Mouse (Mus musculus) liver, postnatal 0 days (tissue): ENCODE results near the gene Zg16. TPM values are rescaled to one million over a fixed set of nuclear protein-coding genes. Genes with fewer than 3 reads are reported as not detected.

Source experiments
- ATAC-seq: fragments of 200-750 bp; cut with Nextera tagmentation; 2 replicates; pipeline ENCODE4 v1.8.0; 2017; ENCODE audit warnings: mild to moderate bottlenecking, moderate library complexity
- DNase-seq: peaks from one replicate; pipeline ENCODE4 v3.0.0-alpha.2; 2016
- H3K27ac ChIP-seq: fragments of 300-500 bp; sonication (generic); 2 replicates; pipeline ENCODE4 v1.5.1; 2014; ENCODE audit warnings: antibody characterized with exemption, moderate library complexity, mild to moderate bottlenecking, low read depth
- H3K27me3 ChIP-seq: fragments of 300-500 bp; sonication (generic); 2 replicates; pipeline ENCODE4 v1.6.1; 2014; ENCODE audit warnings: low read length, control low read depth, mixed read lengths; ENCODE audit not compliant: insufficient read depth
- H3K36me3 ChIP-seq: fragments of 300-500 bp; sonication (generic); replicated peaks from 2 replicates; pipeline ENCODE4 v1.6.1; 2014; ENCODE audit warnings: mild to moderate bottlenecking, control low read depth, low read length, moderate library complexity, mixed read lengths; ENCODE audit not compliant: insufficient read depth
- H3K4me1 ChIP-seq: fragments of 300-500 bp; sonication (generic); 2 replicates; pipeline ENCODE4 v1.6.1; 2014; ENCODE audit warnings: antibody characterized with exemption, mild to moderate bottlenecking, control low read depth; ENCODE audit not compliant: insufficient read depth
- H3K4me2 ChIP-seq: fragments of 300-500 bp; sonication (generic); 2 replicates; pipeline ENCODE4 v1.6.1; 2014; ENCODE audit warnings: low read depth, mild to moderate bottlenecking, low read length, moderate library complexity, mixed read lengths
- H3K4me3 ChIP-seq: fragments of 300-500 bp; sonication (generic); 2 replicates; pipeline ENCODE4 v1.5.1; 2014; ENCODE audit warnings: low read depth, low read length
- H3K9ac ChIP-seq: fragments of 300-500 bp; sonication (generic); replicated peaks from 2 replicates; pipeline ENCODE4 v1.6.1; 2014; ENCODE audit warnings: mild to moderate bottlenecking, moderate library complexity
- H3K9me3 ChIP-seq: fragments of 300-500 bp; sonication (generic); 2 replicates; pipeline ENCODE4 v1.6.1; 2016; ENCODE audit warnings: mild to moderate bottlenecking, control low read depth, low read length, mixed read lengths
- CTCF ChIP-seq: sonication (generic); IDR thresholded peaks from 2 replicates; pipeline ENCODE4 v1.5.1; 2016; ENCODE audit warnings: antibody characterized with exemption, low read depth
- EP300 ChIP-seq: IDR thresholded peaks from 2 replicates; pipeline ENCODE4 v1.6.1; 2016; ENCODE audit warnings: antibody characterized with exemption, low read depth, mild to moderate bottlenecking
- WGBS: fragments of 180-500 bp; shearing (Covaris S2); extraction: QIAGEN DNeasy Blood & Tissue Kit; methylation state at CpG from one replicate; pipeline ENCODE4 v1.1.7; 2014; ENCODE audit not compliant: insufficient replicate concordance; 5-methylcytosine and 5-hydroxymethylcytosine counted together
- polyA plus RNA-seq: library from polyadenylated mRNA; unstranded; fragments of >200 nt; fragmentation: Nextera tagmentation; extraction: Ambion mirVana; gene quantifications from 2 replicates; pipeline ENCODE4 v1.2.1, GENCODE M21; 2015

Zg16 gene
- polyA plus RNA-seq, 1 experiment from 2014 or later: 0.59 TPM

GRCm38 (mm10) chr7:127013385-127013784 lies 73.7 kb downstream of the Zg16 start:
- WGBS: 88% methylated on average over 6 of the region's 6 CpGs
- Histone ChIP-seq H3K9me3 (no peaks in the 10 kb centered on the region), H3K4me2 (peak overlapping the region; percentile 84), H3K27me3 (no peaks in the 10 kb centered on the region), H3K4me3 (peak overlapping the region; percentile 70), H3K27ac (no peak overlapping the region), H3K4me1 (peaks cover 48% of the 10 kb centered on the region), H3K9ac (peak overlapping the region; percentile 73), H3K36me3 (peaks cover 8% of the 10 kb centered on the region; the same call in 1 of the 2 replicates)
- ATAC-seq (no peak), DNase-seq (no peak)
- TF ChIP-seq CTCF (no peak), EP300 (no peak)

GRCm38 (mm10) chr7:127012845-127013244 lies 74.3 kb downstream of the Zg16 start:
- Histone ChIP-seq H3K27me3 (no peaks in the 10 kb centered on the region), H3K27ac (no peak overlapping the region), H3K4me1 (peaks cover 52% of the 10 kb centered on the region), H3K9ac (no peak overlapping the region), H3K9me3 (no peaks in the 10 kb centered on the region), H3K4me2 (no peak overlapping the region), H3K36me3 (peaks cover 8% of the 10 kb centered on the region; the same call in 1 of the 2 replicates), H3K4me3 (no peak overlapping the region)
- no peak for DNase-seq
- no peak for TF ChIP-seq CTCF
- TF ChIP-seq EP300: no peak
- ATAC-seq: no peak
- 86% methylated on average over 10 of the region's 10 CpGs for WGBS

- 87% methylated on average over 6 of the region's 6 CpGs for WGBS
- no peak for ATAC-seq
- no peak overlapping the region for H3K27ac ChIP-seq
Observed at GRCm38 (mm10) chr7:127012374-127012773, 74.8 kb downstream of the Zg16 start.

GRCm38 (mm10) chr7:127011717-127012116 lies 75.4 kb downstream of the Zg16 start:
- H3K27ac ChIP-seq: peak overlapping the region; percentile 11; the same call in 1 of the 2 replicates

More at GRCm38 (mm10) chr7:127012374-127012773, 74.8 kb downstream of the Zg16 start:
- peaks cover 51% of the 10 kb centered on the region for H3K4me1 ChIP-seq
- TF ChIP-seq CTCF (no peak), EP300 (no peak)
- peaks cover 8% of the 10 kb centered on the region; the same call in 1 of the 2 replicates for H3K36me3 ChIP-seq
- H3K4me2 ChIP-seq: no peak overlapping the region
- no peak overlapping the region for H3K4me3 ChIP-seq
- H3K9ac ChIP-seq: no peak overlapping the region
- DNase-seq: no peak
- no peaks in the 10 kb centered on the region for H3K27me3 ChIP-seq
- H3K9me3 ChIP-seq: no peaks in the 10 kb centered on the region

GRCm38 (mm10) chr7:127011051-127011450 lies 76.1 kb downstream of the Zg16 start:
- TF ChIP-seq CTCF: no peak
- TF ChIP-seq EP300: no peak
- ATAC-seq: no peak
- H3K27ac ChIP-seq: peak overlapping the region; percentile 11; the same call in 1 of the 2 replicates
- DNase-seq: no peak
- no peaks in the 10 kb centered on the region for H3K27me3 ChIP-seq
- peaks cover 8% of the 10 kb centered on the region; the same call in 1 of the 2 replicates for H3K36me3 ChIP-seq
- no peak overlapping the region for H3K9ac ChIP-seq
- H3K4me2 ChIP-seq: no peak overlapping the region
- no peak overlapping the region for H3K4me3 ChIP-seq
- WGBS: 86% methylated on average over 2 of the region's 2 CpGs
- no peaks in the 10 kb centered on the region for H3K9me3 ChIP-seq
- H3K4me1 ChIP-seq: peaks cover 51% of the 10 kb centered on the region

More at GRCm38 (mm10) chr7:127011717-127012116, 75.4 kb downstream of the Zg16 start:
- Histone ChIP-seq H3K9me3 (no peaks in the 10 kb centered on the region), H3K9ac (no peak overlapping the region), H3K36me3 (peaks cover 8% of the 10 kb centered on the region; the same call in 1 of the 2 replicates), H3K4me3 (no peak overlapping the region), H3K4me2 (no peak overlapping the region), H3K4me1 (peaks cover 51% of the 10 kb centered on the region), H3K27me3 (no peaks in the 10 kb centered on the region)
- ATAC-seq (no peak), DNase-seq (no peak)
- TF ChIP-seq CTCF (no peak), EP300 (no peak)
- 96% methylated on average over 2 of the region's 2 CpGs for WGBS

- Histone ChIP-seq H3K4me1 (peaks cover 38% of the 10 kb centered on the region), H3K4me2 (0 out of 2 replicates have a peak overlapping the region, but pooled peaks have one; percentile 1), H3K9me3 (no peaks in the 10 kb centered on the region), H3K9ac (peak overlapping the region; percentile 52; the same call in 1 of the 2 replicates), H3K27ac (peak overlapping the region; percentile 94), H3K36me3 (peaks cover 4% of the 10 kb centered on the region; the same call in 1 of the 2 replicates), H3K27me3 (no peaks in the 10 kb centered on the region), H3K4me3 (no peak overlapping the region)
- ATAC-seq (no peak), DNase-seq (no peak)
- WGBS: 77% methylated on average over 17 of the region's 17 CpGs
- TF ChIP-seq EP300: no peak
- TF ChIP-seq CTCF: no peak
Observed at GRCm38 (mm10) chr7:127009307-127010085, 77.6 kb downstream of the Zg16 start.
